Mouse (Mus musculus): ENCODE measurements around the gene Cyp2w1.
"Not testable (repeated sequence)": the region's sequence is repeated elsewhere in the genome, so short reads cannot be mapped to it uniquely, and the experiment has no call there.

DNA sequence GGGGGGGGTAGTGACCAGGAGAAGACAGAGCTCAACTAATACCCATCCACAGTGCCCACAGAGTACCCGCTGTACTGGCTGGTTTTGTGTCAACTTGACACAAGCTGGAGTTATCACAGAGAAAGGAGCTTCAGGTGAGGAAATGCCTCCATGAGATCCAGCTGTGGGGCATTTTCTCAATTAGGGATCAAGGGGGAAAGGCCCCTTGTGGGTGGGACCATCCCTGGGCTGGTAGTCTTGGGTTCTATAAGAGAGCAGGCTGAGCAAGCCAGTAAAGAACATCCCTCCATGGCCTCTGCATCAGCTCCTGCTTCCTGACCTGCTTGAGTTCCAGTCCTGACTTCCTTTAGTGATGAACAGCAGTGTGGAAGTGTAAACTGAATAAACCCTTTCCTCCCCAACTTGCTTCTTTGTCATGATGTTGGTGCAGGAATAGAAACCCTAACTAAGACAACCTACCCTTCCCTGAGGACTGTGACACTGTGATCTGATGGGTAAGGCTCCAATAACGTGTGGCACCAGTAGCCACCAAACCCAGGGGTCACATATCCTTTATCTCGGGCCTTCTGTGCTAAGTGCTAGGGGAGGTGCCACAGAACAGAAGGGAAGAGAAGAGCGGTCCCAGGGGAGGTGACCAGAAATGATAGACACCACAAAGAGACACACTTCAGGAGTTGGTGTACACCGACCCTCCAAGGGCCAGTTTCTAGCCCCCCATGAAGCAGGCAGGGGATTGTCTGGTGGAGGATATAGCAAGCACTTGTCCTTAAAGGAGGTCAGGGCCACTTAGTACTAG lies 38.1 kb downstream of the Cyp2w1 start:
- not testable (repeated sequence) for TF ChIP-seq GATA1, TAL1 (IDR thresholded peaks at IDR 0.05; ENCODE audit: low read length)

Measured in erythroblast, embryonic 14.5 days (primary cell).